Mouse (Mus musculus) right cerebral cortex, postnatal 10 days (tissue): ENCODE results near the gene Rnase2b.
"Not testable (repeated sequence)": the region's sequence is repeated elsewhere in the genome, so short reads cannot be mapped to it uniquely, and the experiment has no call there.

Experiments used
- DNase-seq, 2 experiments: peaks; one replicate each; pipeline ENCODE4 v3.0.0; 2021; ENCODE audit warnings: low spot score in 2 of 2

Rnase2b gene

GRCm38 (mm10) chr14:51152249-51152870 is 9.7 kb upstream of the Rnase2b start:
- DNase-seq, result no peak

DNA sequence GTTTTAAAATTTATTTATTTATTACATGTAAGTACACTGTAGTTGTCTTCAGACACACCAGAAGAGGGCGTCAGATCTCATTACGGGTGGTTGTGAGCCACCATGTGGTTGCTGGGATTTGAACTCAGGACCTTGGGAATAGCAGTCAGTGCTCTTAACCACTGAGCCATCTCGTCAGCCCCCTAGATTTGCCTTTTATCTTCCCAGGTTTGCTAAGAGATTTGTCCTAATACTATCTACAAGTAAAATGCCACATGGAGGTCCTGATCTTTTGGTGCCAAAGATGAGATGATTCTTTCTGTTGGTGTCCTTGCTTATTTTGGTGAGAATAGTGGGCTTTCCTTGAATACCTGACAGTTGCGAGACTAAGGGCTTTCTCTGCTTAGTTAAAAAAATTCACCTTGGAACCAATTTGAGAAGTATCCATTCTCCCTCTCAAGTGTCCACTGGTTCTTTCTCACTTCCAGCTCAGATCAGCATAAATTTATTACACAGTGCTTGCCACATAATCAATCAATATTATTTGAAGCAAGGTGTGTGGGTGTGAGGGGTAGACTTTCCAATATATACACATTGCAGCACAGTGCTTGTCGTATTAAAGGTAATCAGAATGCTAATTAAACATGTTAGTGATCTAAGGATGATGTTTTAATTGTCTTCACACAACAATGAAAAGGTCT is 5.9 kb upstream of the Rnase2b start:
- no peak for DNase-seq

GRCm38 (mm10) chr14:51156736-51157068 is 5.4 kb upstream of the Rnase2b start:
- DNase-seq, result no peak

DNA sequence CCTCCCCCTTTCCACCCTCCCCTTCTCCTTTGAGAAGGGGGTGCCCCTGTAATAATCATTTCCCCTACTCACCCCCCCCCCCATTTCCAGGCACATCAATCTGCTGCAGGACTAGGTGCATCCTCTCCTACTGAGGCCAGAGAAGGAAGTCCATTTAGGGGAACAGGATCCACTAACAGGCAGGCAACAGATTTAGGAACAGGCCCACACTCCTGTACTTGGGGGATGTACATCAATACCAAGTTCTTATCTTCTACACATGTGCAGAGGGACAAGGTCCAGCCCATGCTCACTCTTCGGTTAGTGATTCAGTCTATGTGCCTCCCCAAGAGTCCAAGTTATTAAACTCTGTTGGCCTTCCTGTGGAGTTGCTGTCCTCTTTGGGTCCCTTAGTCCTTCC is 5.0 kb upstream of the Rnase2b start:
- no peak for DNase-seq

- not testable (repeated sequence) for DNase-seq
These were observed 1.3 kb downstream of the Rnase2b start for GRCm38 (mm10) chr14:51163323-51163722.

GRCm38 (mm10) chr14:51165435-51165834 is 3.4 kb downstream of the Rnase2b start:
- DNase-seq, result no peak

DNA sequence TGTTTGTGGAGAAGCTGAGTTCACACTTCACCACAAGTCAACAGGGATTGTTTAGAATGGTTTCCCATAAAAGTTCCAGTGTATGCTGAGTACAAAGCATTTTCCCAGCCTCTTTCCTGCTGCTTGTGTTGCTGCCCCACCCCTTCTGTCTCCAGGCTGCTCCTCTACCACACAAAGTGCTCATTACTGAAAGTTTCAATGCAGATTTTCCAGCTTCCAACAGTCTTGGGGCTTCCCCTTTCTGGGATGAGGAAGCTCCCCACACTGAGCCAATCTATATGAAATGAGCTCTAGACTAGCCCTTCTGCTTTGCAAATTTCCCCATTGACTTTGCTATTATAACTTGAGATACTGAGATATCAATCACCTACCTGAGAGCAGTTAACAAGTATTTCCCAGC is 4.0 kb downstream of the Rnase2b start:
- DNase-seq, result no peak

DNA sequence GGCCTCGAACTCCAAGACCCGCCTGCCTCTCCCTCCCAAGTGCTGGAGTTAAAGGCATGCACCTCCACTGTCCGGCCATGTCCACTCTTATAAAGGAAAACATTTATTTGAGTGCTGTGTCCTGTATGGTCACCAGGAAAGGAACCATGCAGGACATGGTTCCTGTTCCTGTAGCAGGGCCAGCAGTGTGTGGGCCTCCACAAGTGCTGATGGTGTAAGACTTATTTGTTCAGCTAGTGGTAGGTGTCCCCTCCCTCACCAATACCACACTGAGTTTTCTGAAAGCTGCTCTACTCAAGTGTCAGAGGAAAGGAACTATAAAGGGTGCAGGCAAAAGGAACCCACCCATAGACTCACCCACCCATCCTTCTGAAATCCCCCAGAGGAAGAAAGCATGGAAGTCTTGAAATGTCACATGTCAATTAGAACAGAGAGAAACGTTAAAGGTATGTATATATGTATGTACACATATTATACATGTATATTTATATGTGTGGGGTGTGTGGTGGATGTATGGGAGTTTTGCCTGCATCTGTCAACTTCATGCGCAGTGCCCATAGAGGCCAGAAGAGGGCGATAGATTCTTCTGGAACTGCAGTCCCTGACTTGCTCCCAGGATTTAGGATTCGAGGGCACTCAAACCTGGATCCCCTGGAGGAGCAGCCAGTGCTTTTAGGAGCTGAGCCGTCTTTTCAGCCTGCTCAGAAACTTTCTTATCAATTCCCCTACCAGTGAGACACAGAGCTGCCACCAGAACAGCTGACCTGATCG is 10.2 kb downstream of the Rnase2b start:
- peak; percentile 23 to 27 for DNase-seq

- peak in 1 of 2 experiments; percentile 36 for DNase-seq
These were observed 10.9 kb downstream of the Rnase2b start for GRCm38 (mm10) chr14:51172947-51173346.

- DNase-seq, result no peak
These were observed 11.8 kb downstream of the Rnase2b start for GRCm38 (mm10) chr14:51173843-51174242.

DNA sequence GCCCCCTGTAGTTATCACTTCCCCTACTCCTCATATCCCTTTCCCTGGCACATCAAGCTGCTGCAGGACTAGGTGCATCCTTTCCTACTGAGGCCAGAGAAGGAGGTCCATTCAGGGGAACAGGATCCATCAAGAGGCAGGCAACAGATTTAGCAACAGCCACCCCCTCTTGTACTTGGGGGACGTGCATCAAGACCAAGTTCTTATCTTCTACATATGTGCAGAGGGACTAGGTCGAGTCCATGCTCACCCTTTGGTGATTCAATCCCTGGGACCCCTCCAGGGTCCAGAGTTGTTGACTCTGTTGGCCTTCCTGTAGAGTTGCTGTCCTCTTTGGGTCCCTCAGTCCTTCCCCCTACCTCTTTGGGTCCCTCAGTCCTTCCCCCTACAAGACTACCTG is 19.0 kb downstream of the Rnase2b start:
- not testable (repeated sequence) for DNase-seq

- DNase-seq, result no peak
These were observed 33.6 kb downstream of the Rnase2b start for GRCm38 (mm10) chr14:51195681-51196080.

- no peak for DNase-seq
These were observed 37.3 kb downstream of the Rnase2b start, which contains the start of gene Ang2 for GRCm38 (mm10) chr14:51199098-51200023. Gene Ang2, minus strand, starts transcription at chr14:51199148.

DNA sequence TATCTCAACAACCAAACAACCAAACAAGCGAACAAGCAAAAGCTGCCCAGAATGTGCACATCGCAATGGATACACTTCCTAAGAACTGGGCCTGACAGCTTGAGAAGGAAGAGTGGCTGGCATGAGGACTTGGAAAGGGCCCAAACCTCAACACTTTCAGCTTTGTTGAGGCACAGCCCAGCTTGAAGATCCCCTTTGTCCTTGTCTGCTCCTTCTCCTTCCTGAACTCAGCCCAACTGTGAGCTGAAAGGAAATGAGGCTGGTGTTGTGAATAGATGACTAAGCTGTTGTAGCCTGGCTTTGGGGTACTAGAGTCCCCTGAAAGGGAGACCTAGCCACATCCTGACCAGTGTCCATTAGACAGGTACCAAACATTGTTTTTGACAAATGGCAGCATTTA is 38.0 kb downstream of the Rnase2b start:
- peak; percentile 68 to 75 for DNase-seq

DNA sequence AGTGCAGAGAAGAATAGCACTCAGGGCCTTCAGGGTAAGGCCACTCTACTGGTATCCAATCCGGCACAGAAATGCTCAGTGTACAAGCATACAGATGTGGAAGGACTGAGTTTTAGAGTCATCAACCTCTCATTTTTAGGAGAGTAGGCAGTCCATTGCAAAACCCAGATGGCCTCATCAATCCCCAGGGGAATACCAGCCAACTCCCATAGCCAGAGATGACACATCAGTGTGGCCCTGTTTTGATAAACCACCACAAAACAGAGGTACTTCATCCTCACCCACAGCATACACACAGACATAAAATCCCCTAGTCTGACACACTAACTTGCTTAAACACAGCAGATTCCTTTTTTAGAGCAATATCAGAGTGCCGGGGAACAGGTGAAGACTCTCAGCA is 38.4 kb downstream of the Rnase2b start:
- no peak for DNase-seq

DNA sequence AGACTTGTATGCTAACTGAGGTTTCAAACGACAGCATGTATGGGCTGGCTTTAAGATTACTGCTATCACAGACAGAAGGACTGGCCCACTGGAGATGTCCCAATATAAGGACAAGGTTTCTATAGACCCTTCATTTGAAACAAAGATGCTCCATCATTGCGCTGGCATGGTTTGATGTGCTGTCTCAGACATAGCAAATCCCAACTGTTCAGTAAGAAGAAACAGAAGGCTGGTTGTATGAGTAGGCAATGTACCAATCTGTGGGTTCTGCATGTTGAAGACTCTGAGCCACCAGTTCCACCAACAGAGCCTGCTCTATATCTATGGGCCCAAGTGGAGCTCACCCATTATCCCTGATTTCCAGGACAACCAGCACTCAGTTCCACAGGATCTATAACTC is 41.1 kb downstream of the Rnase2b start, which contains the start of gene Ear14:
Gene Ear14, plus strand, starts transcription at position 277 of the 400 bp plus-strand sequence.
- DNase-seq, result peak in 1 of 2 experiments; percentile 33
